Mouse (Mus musculus): Measurements from ENCODE around the gene Fbxo4.

GRCm38 (mm10) chr15:4026831-4027584, 47.6 kb upstream of the Fbxo4 start:
- TF ChIP-seq POLR2A (IDR thresholded peaks at IDR 0.05; ENCODE audit: low read depth, low read length): 0 out of 2 replicates have a peak, but pooled peaks have one; percentile 55
- 0 out of 2 replicates have a peak, but pooled peaks have one; percentile 13 for TF ChIP-seq CTCF (IDR thresholded peaks at IDR 0.05; ENCODE audit: extremely low read depth, insufficient read length, insufficient replicate concordance, low read depth, low read length)

Measured in small intestine, adult 2 months (tissue).